9 mouse cellular contexts compared by ENCODE assay signal in genomic region chr19:14449738-14450137, GRCm38 (mm10).
DNase-seq lines count a peak whose midpoint lies in the region; ATAC-seq and TF ChIP-seq lines count a peak whose summit lies in the region.
"Had no signal": no experiment of that assay in that cellular context is flagged by ENCODE, and none has a peak within 500 bp of the region (broad histone marks: within the 10 kb centered on the region; RNA-seq: fewer than 3 reads in every experiment).

No protein-coding gene starts in this region.

- no peak overlapping the region for H3K9ac ChIP-seq in lung, embryonic 14.5 days
- H3K9ac ChIP-seq: liver, embryonic 15.5 days had no signal

- H3K4me2 ChIP-seq in lung, embryonic 14.5 days = no peak overlapping the region
- H3K4me2 ChIP-seq: liver, embryonic 15.5 days had no signal

- no peak overlapping the region for H3K27ac ChIP-seq in lung, embryonic 14.5 days (ENCODE audit: low read depth)
- H3K27ac ChIP-seq: liver, embryonic 15.5 days had no signal

- no peaks in the 10 kb centered on the region for H3K4me1 ChIP-seq in lung, embryonic 14.5 days (ENCODE audit: insufficient read depth)
- H3K4me1 ChIP-seq: liver, embryonic 15.5 days had no signal

- peak; percentile 91 for ATAC-seq in common myeloid progenitor, adult 5-6 weeks (replicated peaks; ENCODE audit: low read depth, poor library complexity, severe bottlenecking)
- ATAC-seq in lung, embryonic 14.5 days (ENCODE audit: insufficient read depth) = no peak
- no peak for ATAC-seq in erythroid progenitor cell, adult 5-6 weeks (replicated peaks; ENCODE audit: low FRiP score, poor library complexity, severe bottlenecking)

- peaks cover 30% of the 10 kb centered on the region for H3K36me3 ChIP-seq in lung, embryonic 14.5 days (ENCODE audit: insufficient read depth)

- 89% methylated on average over 3 of the region's 3 CpGs for WGBS in lung, embryonic 14.5 days

- no peaks in the 10 kb centered on the region for H3K27me3 ChIP-seq in lung, embryonic 14.5 days (ENCODE audit: insufficient read depth, low read length)
- H3K27me3 ChIP-seq: liver, embryonic 15.5 days had no signal

- DNase-seq in adrenal gland, postnatal 36 days = peak; percentile 7 to 23
- no peak for DNase-seq in adrenal gland, postnatal 14 days
- peak; percentile 27 for DNase-seq in 3T3-L1 (ENCODE audit: low read depth, low spot score)
- peak; percentile 41 for DNase-seq in lung, embryonic 14.5 days
- DNase-seq in left cerebral cortex, adult 9 months (ENCODE audit: low spot score in 2 of 2) = no peak
- DNase-seq in ovary, postnatal 14 days (ENCODE audit: low spot score) = no peak

- peak; percentile 34 for TF ChIP-seq CTCF in lung, embryonic 14.5 days (IDR thresholded peaks at IDR 0.05; ENCODE audit: low read depth)

- no peaks in the 10 kb centered on the region for H3K9me3 ChIP-seq in lung, embryonic 14.5 days (ENCODE audit: low read depth, low read length)
- H3K9me3 ChIP-seq: liver, embryonic 15.5 days had no signal

- no peak overlapping the region for H3K4me3 ChIP-seq in lung, embryonic 14.5 days (ENCODE audit: low read depth, low read length)
- H3K4me3 ChIP-seq: liver, embryonic 15.5 days had no signal

Comparison
In these comparisons a context has a peak if more than half of its experiments do, and no peak if none do; other contexts are left out.
1. DNase-seq: peak in adrenal gland, postnatal 36 days (2 of 2), 3T3-L1 (single experiment) and lung, embryonic 14.5 days (single experiment); none in adrenal gland, postnatal 14 days (single experiment), left cerebral cortex, adult 9 months (0 of 2) and ovary, postnatal 14 days (single experiment).